Mouse (Mus musculus): ENCODE measurements around the gene Clic3. TPM values are rescaled to one million over a fixed set of nuclear protein-coding genes. Genes with fewer than 3 reads are reported as not detected.
A peak's percentile ranks its signal among the peaks of the same experiment; 100 is the strongest.

Gene Clic3
- polyA plus RNA-seq, 1 experiment from 2014 or later, result 1.0 TPM

GRCm38 (mm10) chr2:25429435-25430180 is 27.0 kb upstream of the Clic3 start:
- ATAC-seq (ENCODE audit: insufficient number of reproducible peaks, insufficient read depth, low FRiP score, low TSS enrichment, low read depth), result no peak
- peak overlapping the region; percentile 94 for H3K4me2 ChIP-seq
- no peaks in the 10 kb centered on the region for H3K9me3 ChIP-seq
- H3K4me3 ChIP-seq (replicated peaks), result peak overlapping the region; percentile 75
- H3K27ac ChIP-seq, result no peak overlapping the region
- no peak overlapping the region; the same call in 1 of the 2 replicates for H3K9ac ChIP-seq (replicated peaks)
- peaks cover 6% of the 10 kb centered on the region for H3K4me1 ChIP-seq (replicated peaks)
- peaks cover 55% of the 10 kb centered on the region for H3K27me3 ChIP-seq
- WGBS, result 69% methylated on average over 5 of the region's 5 CpGs
- H3K36me3 ChIP-seq, result no peaks in the 10 kb centered on the region

- Histone ChIP-seq H3K9ac (replicated peaks) (no peak overlapping the region), H3K36me3 (no peaks in the 10 kb centered on the region), H3K4me2 (no peak overlapping the region), H3K9me3 (no peaks in the 10 kb centered on the region), H3K4me1 (replicated peaks) (peaks cover 6% of the 10 kb centered on the region), H3K27me3 (peaks cover 45% of the 10 kb centered on the region), H3K27ac (no peak overlapping the region), H3K4me3 (replicated peaks) (no peak overlapping the region)
- ATAC-seq (ENCODE audit: insufficient number of reproducible peaks, insufficient read depth, low FRiP score, low TSS enrichment, low read depth), result no peak
- 76% methylated on average over 17 of the region's 17 CpGs for WGBS
These were observed 26.0 kb upstream of the Clic3 start for GRCm38 (mm10) chr2:25430395-25431233.

- 60% methylated on average over 6 of the region's 6 CpGs for WGBS
- H3K27ac ChIP-seq, result no peak overlapping the region
- no peaks in the 10 kb centered on the region for H3K36me3 ChIP-seq
- no peaks in the 10 kb centered on the region for H3K9me3 ChIP-seq
- no peak overlapping the region for H3K9ac ChIP-seq (replicated peaks)
- peaks cover 6% of the 10 kb centered on the region for H3K4me1 ChIP-seq (replicated peaks)
- peaks cover 38% of the 10 kb centered on the region for H3K27me3 ChIP-seq
- no peak overlapping the region for H3K4me2 ChIP-seq
- ATAC-seq (ENCODE audit: insufficient number of reproducible peaks, insufficient read depth, low FRiP score, low TSS enrichment, low read depth), result no peak
- H3K4me3 ChIP-seq (replicated peaks), result no peak overlapping the region
These were observed 25.3 kb upstream of the Clic3 start for GRCm38 (mm10) chr2:25431308-25431855.

DNA sequence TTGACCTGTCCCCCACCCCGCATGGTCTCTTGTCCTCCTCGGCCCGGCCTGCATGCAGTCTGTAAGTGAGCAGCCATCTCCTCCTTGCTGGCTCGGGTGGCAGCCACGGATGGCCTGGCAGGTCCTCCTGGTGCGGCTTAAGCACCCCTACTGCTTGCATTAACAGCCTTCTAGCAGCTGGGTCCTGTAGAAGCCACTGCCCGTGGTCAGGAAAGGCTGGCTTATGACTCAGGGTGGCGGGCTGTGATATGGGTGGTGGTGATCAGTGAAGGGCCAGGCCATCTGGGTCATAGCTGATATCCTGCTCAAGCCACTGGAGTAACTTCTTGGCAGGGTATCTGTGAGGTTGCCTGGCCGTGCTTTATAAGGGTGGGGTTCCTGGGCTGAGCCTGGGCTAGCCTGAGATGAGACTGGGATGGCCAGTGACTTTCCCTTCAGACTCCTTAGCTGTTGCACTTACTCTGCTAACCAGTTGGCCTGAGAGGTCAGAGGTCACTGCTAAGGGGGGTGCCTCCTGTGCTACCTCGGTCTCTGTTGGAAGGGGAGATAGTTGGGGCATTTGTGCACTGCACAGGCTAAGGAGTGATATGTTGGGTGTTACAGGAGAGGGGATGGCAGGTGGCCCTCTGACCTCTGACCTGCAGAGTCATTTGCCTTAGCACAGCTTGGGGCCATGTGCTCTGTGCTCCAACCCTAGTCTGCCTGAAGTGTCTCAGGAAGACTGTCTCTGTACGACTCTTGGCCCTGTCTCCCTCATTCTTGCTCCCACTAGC is 24.1 kb upstream of the Clic3 start:
- no peak overlapping the region for H3K27ac ChIP-seq
- WGBS, result 64% methylated on average over 11 of the region's 11 CpGs
- no peaks in the 10 kb centered on the region for H3K9me3 ChIP-seq
- no peak overlapping the region for H3K9ac ChIP-seq (replicated peaks)
- H3K27me3 ChIP-seq, result peaks cover 33% of the 10 kb centered on the region
- ATAC-seq (ENCODE audit: insufficient number of reproducible peaks, insufficient read depth, low FRiP score, low TSS enrichment, low read depth), result no peak
- H3K4me1 ChIP-seq (replicated peaks), result peaks cover 6% of the 10 kb centered on the region
- no peaks in the 10 kb centered on the region for H3K36me3 ChIP-seq
- H3K4me2 ChIP-seq, result no peak overlapping the region
- no peak overlapping the region for H3K4me3 ChIP-seq (replicated peaks)

DNA sequence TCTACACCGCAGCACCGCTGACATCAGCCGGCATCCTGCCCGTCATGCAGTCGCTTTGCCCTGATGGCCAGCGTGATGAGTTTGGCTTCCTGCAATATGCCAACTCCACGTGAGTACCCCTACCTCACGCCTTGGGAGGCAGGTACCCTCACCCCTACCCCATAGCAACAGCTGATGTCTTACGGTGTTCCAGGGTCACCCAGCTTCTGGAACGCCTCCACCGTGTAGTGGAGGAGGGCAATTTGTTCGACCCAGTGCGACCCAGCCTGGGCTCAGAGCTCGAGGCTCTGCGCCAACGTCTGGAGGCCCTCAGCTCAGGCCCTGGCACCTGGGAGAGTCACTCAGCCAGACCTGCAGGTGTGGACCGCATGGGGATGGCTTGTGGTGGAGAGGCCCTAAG is 23.5 kb upstream of the Clic3 start:
- Histone ChIP-seq H3K4me2 (no peak overlapping the region), H3K9me3 (no peaks in the 10 kb centered on the region), H3K9ac (replicated peaks) (no peak overlapping the region), H3K4me1 (replicated peaks) (peaks cover 6% of the 10 kb centered on the region), H3K36me3 (no peaks in the 10 kb centered on the region), H3K27me3 (peaks cover 33% of the 10 kb centered on the region), H3K27ac (no peak overlapping the region), H3K4me3 (replicated peaks) (no peak overlapping the region)
- 81% methylated on average over 17 of the region's 17 CpGs for WGBS
- ATAC-seq (ENCODE audit: insufficient number of reproducible peaks, insufficient read depth, low FRiP score, low TSS enrichment, low read depth), result no peak

DNA sequence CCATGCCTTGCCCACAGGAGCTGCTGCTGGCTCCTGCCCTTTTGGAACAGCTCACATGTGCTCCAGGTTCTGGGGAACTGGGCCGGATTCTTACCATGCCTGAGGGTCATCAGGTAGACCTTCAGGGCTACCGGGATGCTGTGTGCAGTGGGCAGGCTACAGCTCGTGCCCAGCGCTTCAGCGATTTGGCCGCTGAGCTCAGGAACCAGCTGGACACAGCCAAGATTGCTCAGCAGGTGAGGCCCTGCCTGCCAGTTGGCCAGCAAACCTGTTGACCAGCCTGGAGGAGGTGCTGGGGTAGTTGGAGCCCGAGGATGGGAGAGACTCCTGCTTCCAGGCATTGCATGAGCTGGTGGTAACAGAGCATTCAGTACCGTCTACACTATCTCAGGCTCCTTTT is 22.3 kb upstream of the Clic3 start:
- Histone ChIP-seq H3K27me3 (peaks cover 27% of the 10 kb centered on the region), H3K36me3 (peaks cover 1% of the 10 kb centered on the region; the same call in 1 of the 2 replicates), H3K4me3 (replicated peaks) (no peak overlapping the region), H3K9ac (replicated peaks) (no peak overlapping the region), H3K4me2 (no peak overlapping the region), H3K9me3 (no peaks in the 10 kb centered on the region), H3K4me1 (replicated peaks) (peaks cover 1% of the 10 kb centered on the region), H3K27ac (no peak overlapping the region)
- ATAC-seq (ENCODE audit: insufficient number of reproducible peaks, insufficient read depth, low FRiP score, low TSS enrichment, low read depth), result no peak
- WGBS, result 86% methylated on average over 8 of the region's 8 CpGs

DNA sequence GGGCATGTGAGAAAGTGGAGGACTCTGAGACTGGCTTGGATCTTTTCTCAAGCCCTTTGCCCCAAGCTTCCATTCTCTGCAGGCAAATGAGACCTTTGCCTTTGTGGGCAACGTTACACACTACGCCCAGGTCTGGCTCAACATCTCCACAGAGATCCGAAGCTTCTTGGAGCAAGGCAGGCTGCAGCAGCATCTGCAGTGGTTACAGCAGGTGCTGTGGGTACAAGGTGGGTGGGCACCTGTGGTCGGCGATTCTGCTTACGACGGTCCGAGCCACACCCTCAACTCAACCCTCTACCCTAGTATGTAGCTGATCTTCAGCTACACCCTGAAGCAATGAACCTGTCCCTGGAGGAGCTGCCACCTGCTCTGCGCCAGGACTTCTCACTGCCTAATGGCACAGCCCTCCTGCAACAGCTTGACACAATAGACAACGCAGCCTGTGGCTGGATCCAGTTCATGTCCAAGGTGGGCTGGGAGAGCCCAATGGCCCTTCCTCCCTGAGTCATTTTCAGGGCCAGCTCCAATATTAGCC is 20.3 kb upstream of the Clic3 start:
- H3K4me1 ChIP-seq (replicated peaks), result no peaks in the 10 kb centered on the region
- ATAC-seq (ENCODE audit: insufficient number of reproducible peaks, insufficient read depth, low FRiP score, low TSS enrichment, low read depth), result no peak
- H3K36me3 ChIP-seq, result peaks cover 5% of the 10 kb centered on the region; the same call in 1 of the 2 replicates

GRCm38 (mm10) chr2:25441067-25441466 is 15.6 kb upstream of the Clic3 start:
- no peaks in the 10 kb centered on the region for H3K9me3 ChIP-seq
- H3K36me3 ChIP-seq, result peaks cover 11% of the 10 kb centered on the region
- no peak for ATAC-seq (ENCODE audit: insufficient number of reproducible peaks, insufficient read depth, low FRiP score, low TSS enrichment, low read depth)
- WGBS, result 84% methylated on average over 20 of the region's 20 CpGs
- H3K4me1 ChIP-seq (replicated peaks), result no peaks in the 10 kb centered on the region
- H3K4me2 ChIP-seq, result no peak overlapping the region
- no peaks in the 10 kb centered on the region for H3K27me3 ChIP-seq
- H3K27ac ChIP-seq, result no peak overlapping the region
- H3K9ac ChIP-seq (replicated peaks), result no peak overlapping the region
- H3K4me3 ChIP-seq (replicated peaks), result no peak overlapping the region

More for the DNA sequence above, 20.3 kb upstream of the Clic3 start:
- Histone ChIP-seq H3K27ac (no peak overlapping the region), H3K4me2 (no peak overlapping the region), H3K27me3 (peaks cover 6% of the 10 kb centered on the region; the same call in 1 of the 2 replicates), H3K4me3 (replicated peaks) (no peak overlapping the region), H3K9me3 (no peaks in the 10 kb centered on the region), H3K9ac (replicated peaks) (no peak overlapping the region)
- WGBS, result 94% methylated on average over 10 of the region's 10 CpGs

GRCm38 (mm10) chr2:25442682-25443081 is 14.0 kb upstream of the Clic3 start:
- Histone ChIP-seq H3K4me3 (replicated peaks) (no peak overlapping the region), H3K9me3 (no peaks in the 10 kb centered on the region), H3K9ac (replicated peaks) (no peak overlapping the region), H3K4me2 (no peak overlapping the region), H3K36me3 (peaks cover 11% of the 10 kb centered on the region), H3K4me1 (replicated peaks) (no peaks in the 10 kb centered on the region), H3K27me3 (no peaks in the 10 kb centered on the region), H3K27ac (no peak overlapping the region)
- no peak for ATAC-seq (ENCODE audit: insufficient number of reproducible peaks, insufficient read depth, low FRiP score, low TSS enrichment, low read depth)
- WGBS, result 90% methylated on average over 14 of the region's 14 CpGs

GRCm38 (mm10) chr2:25450853-25451647 is 5.6 kb upstream of the Clic3 start:
- H3K36me3 ChIP-seq, result no peaks in the 10 kb centered on the region; the same call in 1 of the 2 replicates
- WGBS, result 83% methylated on average over 8 of the region's 8 CpGs
- no peak overlapping the region for H3K9ac ChIP-seq (replicated peaks)
- H3K4me1 ChIP-seq (replicated peaks), result no peaks in the 10 kb centered on the region
- no peaks in the 10 kb centered on the region for H3K9me3 ChIP-seq
- H3K27me3 ChIP-seq, result no peaks in the 10 kb centered on the region
- no peak for ATAC-seq (ENCODE audit: insufficient number of reproducible peaks, insufficient read depth, low FRiP score, low TSS enrichment, low read depth)
- no peak overlapping the region for H3K4me3 ChIP-seq (replicated peaks)
- H3K4me2 ChIP-seq, result no peak overlapping the region
- no peak overlapping the region for H3K27ac ChIP-seq

All from limb, embryonic 12.5 days (tissue).